Mouse (Mus musculus): ENCODE measurements around the gene Rtcb.

The Rtcb gene

GRCm38 (mm10) chr10:85957464-85957950, at the start of gene Rtcb:
Gene Rtcb, minus strand, starts transcription at chr10:85957823.
- DNase-seq (ENCODE audit: low spot score in 2 of 2) = peak; percentile 91 to 97

- DNase-seq (ENCODE audit: low spot score in 2 of 2) = no peak
Measured at GRCm38 (mm10) chr10:86006455-86006854, 48.8 kb upstream of the Rtcb start.

DNA sequence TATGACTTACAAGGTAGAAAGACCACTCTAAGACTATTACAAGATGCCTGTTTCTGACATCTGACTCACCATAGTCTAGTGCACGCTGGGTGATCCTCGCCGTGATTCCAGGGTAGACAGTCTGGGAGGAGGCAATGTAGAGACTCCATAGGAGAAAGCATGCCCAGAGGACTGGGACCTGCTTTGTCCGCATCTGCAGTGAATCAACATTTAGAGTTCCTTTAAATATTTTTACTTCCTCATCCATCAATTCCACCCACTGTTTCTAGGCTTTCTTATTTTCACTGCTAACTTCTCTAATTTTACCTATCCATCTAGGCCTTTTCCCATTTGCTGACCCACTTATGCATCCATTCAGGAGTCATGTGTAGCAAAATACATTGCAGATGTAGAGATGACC, 42.8 kb upstream of the Rtcb start:
- no peak for DNase-seq (ENCODE audit: low spot score in 2 of 2)

DNA sequence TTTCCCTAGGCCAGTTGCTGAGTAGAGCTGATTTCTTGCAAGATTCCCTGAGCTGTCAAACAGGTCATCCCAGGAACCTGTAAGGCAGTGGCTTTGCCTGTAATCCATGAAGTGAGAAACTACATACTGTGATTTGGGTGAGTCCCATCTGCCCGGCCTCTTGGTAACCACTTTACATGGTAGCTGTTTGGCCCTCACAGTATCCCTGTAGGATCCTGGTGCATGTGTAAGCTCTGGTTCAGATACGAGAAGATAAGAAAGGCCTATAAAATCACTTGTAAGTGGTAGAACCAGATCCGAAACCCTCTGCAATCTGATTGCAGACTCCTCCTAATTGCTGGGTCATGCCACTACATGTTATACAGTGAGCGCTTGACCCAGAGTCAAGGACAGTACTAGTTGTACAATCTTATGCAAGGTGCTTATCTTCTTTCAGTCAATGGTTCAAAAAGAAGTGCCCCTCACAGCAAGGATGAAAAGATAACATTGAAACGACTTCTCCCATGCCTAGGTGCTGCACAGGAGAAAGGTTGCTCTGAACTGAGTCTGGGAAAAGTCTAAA, 37.0 kb upstream of the Rtcb start:
- no peak for DNase-seq (ENCODE audit: low spot score in 2 of 2)

GRCm38 (mm10) chr10:85993836-85994235, 36.2 kb upstream of the Rtcb start:
- no peak for DNase-seq (ENCODE audit: low spot score in 2 of 2)

- DNase-seq (ENCODE audit: low spot score in 2 of 2) = no peak
Measured at GRCm38 (mm10) chr10:85992412-85992811, 34.8 kb upstream of the Rtcb start.

DNA sequence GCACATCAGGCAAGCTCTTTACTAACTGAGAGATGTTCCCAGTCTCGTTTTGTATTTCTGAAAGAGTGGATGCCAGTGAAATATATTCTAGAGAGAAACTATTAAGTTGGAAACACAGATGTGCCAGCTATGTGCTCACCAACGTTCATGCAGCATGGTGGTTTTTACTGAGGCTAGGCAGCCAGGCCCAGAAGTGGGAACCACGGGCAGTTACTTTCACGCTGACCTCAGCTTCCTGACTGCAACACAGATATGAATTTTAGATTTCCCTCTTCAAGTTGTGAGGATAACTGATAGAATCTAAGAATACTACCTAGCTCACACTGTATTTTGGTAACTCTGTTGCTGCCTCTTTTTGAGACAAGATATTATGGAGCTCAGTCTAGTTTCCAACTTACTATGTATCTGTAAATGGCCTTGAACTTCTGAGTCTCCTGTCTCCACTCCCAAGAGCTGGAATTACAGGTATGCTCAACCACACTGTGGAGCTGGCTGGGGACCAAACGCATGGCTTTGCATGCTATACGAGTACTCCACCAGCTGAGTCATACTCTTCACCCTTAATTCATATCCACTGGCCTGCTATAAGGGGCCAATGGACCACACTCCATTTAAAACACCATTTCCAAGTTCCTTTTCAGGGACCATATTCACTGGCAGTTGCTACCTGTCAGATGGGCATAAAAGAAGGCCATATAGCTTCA, 31.9 kb upstream of the Rtcb start:
- DNase-seq (ENCODE audit: low spot score in 2 of 2) = no peak

DNA sequence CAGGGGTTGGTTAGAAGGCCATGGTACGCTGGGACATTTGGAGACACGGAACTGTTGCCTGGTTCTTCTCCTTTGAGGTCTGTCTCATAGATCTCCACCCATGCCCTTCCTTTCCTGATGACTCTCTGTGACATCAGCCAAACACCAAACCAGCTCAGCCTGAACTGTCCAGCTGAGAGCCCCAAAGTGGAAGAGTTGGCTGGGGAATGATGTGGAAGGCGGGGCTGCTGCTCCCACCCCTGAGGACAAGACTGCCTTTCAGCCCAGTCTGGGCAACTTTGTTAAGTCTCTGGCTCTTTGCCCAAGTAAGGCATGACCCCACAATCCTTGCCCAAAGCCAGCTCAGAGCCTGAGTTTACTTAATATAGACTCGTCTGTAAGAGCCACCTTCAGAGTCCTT, 15.3 kb upstream of the Rtcb start:
- peak; percentile 16 to 32 for DNase-seq (ENCODE audit: low spot score in 2 of 2)

- no peak for DNase-seq (ENCODE audit: low spot score in 2 of 2)
Measured at GRCm38 (mm10) chr10:85971826-85972225, 14.2 kb upstream of the Rtcb start.

DNA sequence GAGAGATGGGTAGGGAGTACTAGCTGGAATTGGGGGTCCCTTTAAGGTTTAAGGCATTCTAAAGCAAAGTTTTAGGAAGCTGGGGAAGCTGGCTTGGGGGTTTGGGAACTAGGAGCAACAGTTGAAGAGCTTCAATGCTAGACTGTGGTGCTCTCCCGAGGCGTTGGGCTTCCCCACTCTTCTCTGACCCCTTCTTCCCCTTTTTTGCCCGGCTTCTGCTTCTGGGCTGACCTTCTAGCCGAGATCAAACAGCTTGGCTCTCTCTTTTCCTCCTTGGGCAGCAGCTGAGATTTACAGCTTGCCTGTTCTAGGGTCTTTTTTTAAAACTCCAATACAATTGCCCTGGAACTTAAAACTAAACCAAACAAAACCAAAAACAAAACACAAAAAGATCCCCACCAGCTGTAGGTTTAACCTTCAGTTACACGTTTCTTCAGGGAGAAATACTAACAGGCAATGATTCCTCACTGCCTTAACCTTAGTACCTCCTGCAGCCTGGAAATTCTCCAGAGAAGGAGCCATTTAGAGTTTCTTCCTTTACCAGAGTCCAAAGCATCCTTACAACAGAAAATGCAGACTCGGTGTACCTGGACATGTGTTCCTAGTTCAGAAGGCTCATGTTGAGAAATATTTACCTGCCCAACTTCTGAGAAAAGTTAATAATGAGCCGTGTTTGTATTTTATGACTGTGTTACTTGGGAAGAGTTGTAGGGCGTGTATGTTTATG, 12.4 kb upstream of the Rtcb start:
- no peak for DNase-seq (ENCODE audit: low spot score in 2 of 2)

DNA sequence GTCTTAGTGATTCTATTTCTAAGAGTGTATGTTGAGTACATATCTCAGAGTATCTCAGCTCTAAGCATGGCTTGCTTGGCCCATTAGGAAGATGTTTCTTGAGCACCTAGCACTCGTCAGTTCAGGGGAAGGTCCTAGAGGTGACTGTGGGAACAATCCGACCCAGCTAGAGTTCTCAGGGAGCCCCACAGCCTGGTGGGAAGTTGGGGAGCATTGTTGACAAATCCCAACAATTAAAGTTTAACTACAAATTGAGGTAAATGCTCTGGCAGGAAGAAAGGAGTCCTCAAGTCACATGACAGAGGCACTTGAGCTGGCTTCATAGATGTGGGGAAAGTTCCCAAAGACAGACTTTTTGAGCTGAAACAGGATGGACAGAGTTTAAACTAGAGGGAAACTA, 11.1 kb upstream of the Rtcb start:
- DNase-seq (ENCODE audit: low spot score in 2 of 2) = no peak

DNA sequence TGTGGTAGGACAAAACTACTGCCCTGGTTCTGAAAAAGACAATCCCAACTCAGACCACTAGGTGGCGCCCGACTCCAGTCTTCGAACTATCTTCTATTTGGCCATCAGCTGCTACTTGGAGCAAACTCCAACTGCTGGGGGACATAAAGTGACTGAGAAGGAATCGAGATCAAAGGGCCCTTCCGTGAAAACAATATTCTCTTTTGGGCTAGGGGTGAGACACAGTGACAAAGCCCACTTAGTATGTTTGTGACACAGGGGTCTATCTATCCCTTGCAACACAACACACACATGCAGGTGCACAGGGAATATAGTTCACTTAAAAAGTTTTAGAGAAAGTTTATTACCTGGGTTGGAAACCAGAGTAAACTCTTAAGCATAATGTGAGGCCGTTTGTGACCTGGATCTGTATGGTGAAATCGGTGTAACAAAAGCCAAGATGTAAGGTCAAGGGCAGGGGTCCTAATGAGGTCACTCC, 10.6 kb upstream of the Rtcb start:
- peak; percentile 61 to 84 for DNase-seq (ENCODE audit: low spot score in 2 of 2)

DNA sequence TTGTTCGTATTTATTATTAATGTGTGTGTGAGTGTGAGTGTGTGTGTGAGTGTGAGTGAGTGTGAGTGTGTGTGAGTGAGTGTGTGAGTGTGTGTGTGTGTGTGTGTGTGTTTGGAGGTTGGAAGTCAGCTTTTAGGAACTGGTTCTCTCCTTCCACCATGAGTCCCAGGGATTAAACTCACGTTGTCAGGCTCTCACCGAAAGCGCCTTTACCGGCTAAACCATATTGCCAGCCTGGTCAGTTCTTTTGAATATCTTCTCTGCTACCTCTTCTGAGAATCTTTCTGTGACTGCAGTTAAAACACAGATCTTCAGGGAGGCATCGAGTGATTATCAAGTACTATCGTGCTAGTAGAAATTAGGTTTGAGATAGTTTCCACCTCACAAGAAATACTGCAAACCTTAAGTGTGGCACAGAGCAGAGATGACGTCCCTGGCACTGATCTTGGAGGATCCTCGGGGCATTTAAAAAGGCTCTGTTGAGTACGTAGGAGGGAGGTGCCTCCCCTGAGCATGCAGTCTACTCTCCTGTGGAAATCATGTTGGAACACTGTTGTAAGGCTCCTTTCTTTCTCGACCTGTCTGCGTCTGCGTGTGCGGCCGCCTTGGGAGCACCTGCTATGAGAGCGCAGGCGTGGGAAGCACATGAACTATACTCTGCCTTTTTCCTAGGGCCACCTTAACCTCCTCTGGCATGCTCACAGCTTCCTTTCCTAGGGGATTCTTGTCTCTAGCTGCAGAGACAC, 10.0 kb upstream of the Rtcb start:
- no peak for DNase-seq (ENCODE audit: low spot score in 2 of 2)

DNA sequence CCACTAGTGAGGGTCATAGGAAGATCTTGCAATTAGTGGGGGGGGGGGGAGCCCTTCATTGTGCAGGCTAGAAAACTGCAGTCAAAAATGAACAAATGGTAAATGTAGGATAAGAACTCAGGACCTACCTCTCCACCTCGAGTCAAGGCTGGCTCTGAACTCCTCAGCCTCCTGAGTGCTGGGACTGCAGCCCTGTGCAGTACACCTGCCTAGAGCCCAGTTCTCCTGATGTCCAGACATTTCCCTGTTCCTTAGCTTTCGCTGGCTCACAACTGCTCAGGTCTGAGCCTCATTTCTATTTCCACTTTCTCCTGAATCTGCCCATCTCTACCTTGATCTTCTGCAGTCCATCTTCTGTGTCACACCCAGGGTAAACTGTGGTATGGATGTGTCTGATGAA, 8.9 kb upstream of the Rtcb start:
- no peak for DNase-seq (ENCODE audit: low spot score in 2 of 2)

DNA sequence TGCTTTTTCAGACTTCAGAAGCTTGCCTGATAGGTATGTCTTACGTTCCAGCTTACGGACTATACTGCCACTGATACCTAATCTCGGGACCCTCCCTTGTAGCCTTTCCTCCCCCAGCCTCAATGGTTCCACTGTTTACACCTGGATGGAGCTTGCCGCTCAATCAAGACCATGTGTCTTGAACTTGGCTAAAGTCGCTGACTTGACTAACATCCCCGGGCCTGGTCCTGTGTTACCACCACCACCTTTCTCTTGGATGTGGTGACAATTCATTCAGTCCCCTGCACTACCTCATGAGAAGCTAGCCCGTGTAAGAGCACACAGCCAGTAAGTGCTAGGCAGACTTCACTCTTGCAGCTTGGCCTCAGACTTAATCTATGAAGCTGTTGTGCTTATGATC, 6.7 kb upstream of the Rtcb start:
- DNase-seq (ENCODE audit: low spot score in 2 of 2) = no peak

DNA sequence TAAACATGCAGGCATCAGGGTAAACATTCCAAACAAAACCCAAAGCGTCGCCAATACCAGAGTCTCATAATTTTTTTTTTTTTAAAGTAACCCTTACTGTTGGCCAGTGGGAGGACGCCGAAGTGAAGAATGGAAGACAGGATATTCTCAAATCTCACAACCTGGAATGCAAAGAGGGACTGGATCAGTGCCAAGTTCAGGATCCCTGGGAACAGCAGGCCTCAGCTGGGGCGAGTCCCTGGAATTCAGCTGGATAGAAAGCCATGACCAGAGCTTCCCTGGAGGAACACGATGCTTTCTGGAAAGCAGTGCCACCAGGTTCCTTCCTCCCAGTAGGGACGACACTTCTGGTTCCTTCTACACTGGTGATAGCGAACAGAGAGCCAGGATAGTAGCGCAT, 5.3 kb upstream of the Rtcb start:
- DNase-seq (ENCODE audit: low spot score in 2 of 2) = no peak

DNA sequence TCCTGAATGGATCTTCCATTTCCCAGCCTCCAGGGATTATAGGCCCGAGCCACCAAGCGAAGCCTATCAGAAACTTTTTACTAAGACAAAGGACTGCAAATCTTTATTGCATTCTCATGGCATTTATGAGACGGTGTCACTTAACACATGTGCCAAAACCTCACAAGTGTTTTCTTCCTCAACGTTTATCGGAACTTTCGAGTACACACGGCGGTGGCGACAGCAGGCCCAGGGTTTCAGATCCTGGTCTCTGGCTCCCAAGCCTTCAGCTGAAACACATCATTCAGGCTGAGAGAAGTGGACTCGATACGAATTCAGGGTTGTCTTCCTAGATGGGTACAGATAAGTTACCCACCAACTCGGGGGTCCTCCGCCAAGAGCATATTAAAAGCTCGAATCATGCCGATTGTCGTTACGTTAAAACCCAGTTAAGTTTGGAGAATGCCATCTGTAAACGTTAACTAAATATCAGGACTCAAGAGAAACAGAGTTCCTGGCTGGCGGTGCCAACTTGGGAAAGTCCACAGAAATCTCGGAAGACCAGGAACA, 678 bp downstream of the Rtcb start:
- no peak for DNase-seq (ENCODE audit: low spot score in 2 of 2)

GRCm38 (mm10) chr10:85954429-85954828, 3.2 kb downstream of the Rtcb start:
- DNase-seq (ENCODE audit: low spot score in 2 of 2) = no peak

- no peak for DNase-seq (ENCODE audit: low spot score in 2 of 2)
Measured at GRCm38 (mm10) chr10:85953401-85953800, 4.2 kb downstream of the Rtcb start.

DNA sequence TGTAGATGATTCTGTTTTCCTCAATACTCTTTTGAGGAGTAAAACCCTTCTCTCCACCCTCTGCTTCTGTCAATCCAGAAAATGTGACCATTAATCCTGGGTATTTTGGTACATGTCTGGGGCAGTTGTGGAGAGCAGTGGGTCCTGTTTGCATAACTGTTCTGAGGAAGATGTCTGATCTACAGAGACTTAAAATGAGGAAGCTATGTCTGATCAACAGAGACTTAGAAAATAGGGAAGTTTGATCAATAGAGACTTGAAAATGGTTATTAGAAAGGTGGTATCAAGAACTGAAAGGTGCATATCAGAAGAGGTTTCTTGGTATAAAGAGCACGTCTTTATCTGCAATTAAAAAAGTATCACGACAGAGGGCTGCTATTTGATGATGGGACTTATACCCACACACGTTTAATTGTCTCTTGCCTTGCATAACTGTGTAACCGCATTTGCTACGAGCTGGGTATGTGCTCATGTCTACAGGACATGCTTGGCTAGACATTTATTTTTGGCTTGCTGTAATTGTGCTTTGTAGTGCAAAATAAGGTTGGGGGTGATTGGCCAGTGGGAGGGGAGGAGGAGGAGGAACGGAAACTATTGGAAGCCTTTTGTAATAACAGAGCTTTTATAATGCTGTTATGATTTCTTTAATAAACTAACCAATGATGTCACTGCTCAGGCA, 5.7 kb downstream of the Rtcb start:
- no peak for DNase-seq (ENCODE audit: low spot score in 2 of 2)

GRCm38 (mm10) chr10:85948483-85949196, 9.0 kb downstream of the Rtcb start:
- DNase-seq (ENCODE audit: low spot score in 2 of 2) = no peak
